Mouse (Mus musculus): Measurements from ENCODE around the gene Slc13a4.

DNA sequence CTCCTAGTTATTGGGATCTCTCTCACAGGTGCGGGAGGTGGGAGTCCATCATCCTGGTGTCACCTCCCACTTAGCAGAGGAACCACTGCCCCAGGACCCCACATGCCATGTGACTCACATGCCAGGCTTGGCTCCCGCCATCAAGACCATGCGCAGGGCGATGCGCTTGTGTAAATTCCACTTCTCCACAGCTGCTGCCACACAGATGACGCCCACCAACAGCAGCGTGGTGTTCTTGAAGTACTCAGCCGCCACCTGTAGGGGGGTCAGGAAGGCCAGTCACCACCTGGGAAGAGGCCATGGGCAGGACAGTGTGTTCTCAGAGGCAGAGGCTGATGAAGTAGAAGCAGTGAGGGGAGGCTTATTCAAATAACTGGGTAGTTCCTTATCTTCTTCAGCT lies 18.3 kb downstream of the Slc13a4 start:
- TF ChIP-seq POLR2A (IDR thresholded peaks at IDR 0.05; ENCODE audit: insufficient read depth, low read length) (no peak), CTCF (IDR thresholded peaks at IDR 0.05; ENCODE audit: low read depth, low read length) (no peak), EP300 (IDR thresholded peaks at IDR 0.05; ENCODE audit: insufficient read depth, low read depth, low read length) (no peak)

Measured in ES-Bruce4 (cell line).